Mouse (Mus musculus): ENCODE data around the gene Zfp292.

- TF ChIP-seq HCFC1 (IDR thresholded peaks at IDR 0.05; ENCODE audit: low read depth, low read length) (no peak), ETS1 (IDR thresholded peaks at IDR 0.05; ENCODE audit: low read depth, low read length) (no peak), POLR2A (IDR thresholded peaks at IDR 0.05; ENCODE audit: control insufficient read depth in 1 of 2, insufficient read depth in 1 of 2, low read depth in 1 of 2, low read length in 2 of 2, poor library complexity in 1 of 2) (no peak), CHD2 (IDR thresholded peaks at IDR 0.05; ENCODE audit: low read length) (no peak), USF2 (IDR thresholded peaks at IDR 0.05; ENCODE audit: borderline replicate concordance in 1 of 2, insufficient read depth in 1 of 2, low read depth in 1 of 2, low read length in 2 of 2) (no peak), SIN3A (IDR thresholded peaks at IDR 0.05; ENCODE audit: low read length) (no peak), SMC3 (IDR thresholded peaks at IDR 0.05; ENCODE audit: low read depth, low read length) (peak; percentile 68), POLR2AphosphoS5 (IDR thresholded peaks at IDR 0.05; ENCODE audit: borderline replicate concordance, low read depth, low read length) (no peak), GATA1 (IDR thresholded peaks at IDR 0.05; ENCODE audit: low read depth, low read length) (no peak), CTCF (IDR thresholded peaks at IDR 0.05 in 2 of 3, conservative IDR thresholded peaks at IDR 0.05 in 1 of 3; ENCODE audit: control insufficient read depth in 1 of 3, insufficient read depth in 1 of 3, low read depth in 2 of 3, low read length in 3 of 3, poor library complexity in 1 of 3, severe bottlenecking in 1 of 3) (peak; percentile 68 to 80 (median 79)), NRF1 (IDR thresholded peaks at IDR 0.05; ENCODE audit: insufficient read depth, low read depth, low read length, poor library complexity, severe bottlenecking) (no peak), MAFK (IDR thresholded peaks at IDR 0.05; ENCODE audit: borderline replicate concordance, low read depth, low read length) (no peak), MYC (IDR thresholded peaks at IDR 0.05; ENCODE audit: low read depth, low read length) (peak; percentile 64; the same call in 1 of the 2 replicates), MAX (IDR thresholded peaks at IDR 0.05; ENCODE audit: low read length) (no peak)
Measured at GRCm38 (mm10) chr4:34905396-34905795, 22.6 kb upstream of the Zfp292 start.
